Mouse (Mus musculus) small intestine, adult 2 months (tissue): ENCODE results near the gene Saa1.
"Not testable (repeated sequence)": the region's sequence is repeated elsewhere in the genome, so short reads cannot be mapped to it uniquely, and the experiment has no call there.

Source experiments
- CTCF ChIP-seq: fragments of 200-500 bp; IDR thresholded peaks from 2 replicates; pipeline ENCODE4 v1.5.1; 2012; ENCODE audit warnings: low read depth, mild to moderate bottlenecking, control low read depth, inconsistent platforms, low read length, moderate library complexity, mixed read lengths; ENCODE audit not compliant: insufficient replicate concordance, insufficient read length; ENCODE audit errors: extremely low read depth
- POLR2A ChIP-seq: fragments of 200-500 bp; IDR thresholded peaks from 2 replicates; pipeline ENCODE4 v1.6.1; 2012; ENCODE audit warnings: low read depth, mild to moderate bottlenecking, control low read depth, inconsistent platforms, low read length, moderate library complexity

- TF ChIP-seq CTCF, POLR2A: not testable (repeated sequence)
Measured at GRCm38 (mm10) chr7:46740041-46740440, 2.7 kb downstream of the Saa1 start.
